Mouse (Mus musculus) ES-Bruce4 (cell line): ENCODE data around the gene Tmem140. TPM values are rescaled to one million over a fixed set of nuclear protein-coding genes. Genes with fewer than 3 reads are reported as not detected.

Source experiments
- H3K27ac ChIP-seq: 2 replicates; pipeline ENCODE4 v1.5.1; 2012; ENCODE audit warnings: low read length, inconsistent platforms; ENCODE audit not compliant: insufficient read depth
- H3K27me3 ChIP-seq: 2 replicates; pipeline ENCODE4 v1.6.1; 2012; ENCODE audit warnings: mild to moderate bottlenecking, low read length, inconsistent platforms; ENCODE audit not compliant: control insufficient read depth, poor library complexity, insufficient read depth, severe bottlenecking
- H3K36me3 ChIP-seq: 2 replicates; pipeline ENCODE4 v1.6.1; 2012; ENCODE audit warnings: inconsistent platforms, mild to moderate bottlenecking, low read length, moderate library complexity; ENCODE audit not compliant: control insufficient read depth, poor library complexity, insufficient read depth, severe bottlenecking
- H3K4me1 ChIP-seq: one replicate; pipeline ENCODE4 v1.8.1; 2011; ENCODE audit warnings: low read length; ENCODE audit not compliant: control insufficient read depth, insufficient read depth
- H3K4me3 ChIP-seq: 2 replicates; pipeline ENCODE4 v1.5.1; 2011; ENCODE audit warnings: low read depth, mild to moderate bottlenecking, low read length
- H3K9ac ChIP-seq: 2 replicates; pipeline ENCODE4 v1.6.1; 2012; ENCODE audit warnings: low read depth, mild to moderate bottlenecking, inconsistent platforms; ENCODE audit not compliant: poor library complexity, severe bottlenecking
- H3K9me3 ChIP-seq: replicated peaks from 2 replicates; pipeline ENCODE4 v1.6.1; 2012; ENCODE audit warnings: mild to moderate bottlenecking, low read length, inconsistent platforms; ENCODE audit not compliant: control insufficient read depth, poor library complexity, insufficient read depth, severe bottlenecking
- CTCF ChIP-seq: IDR thresholded peaks from one replicate; pipeline ENCODE4 v1.8.1; 2011; ENCODE audit warnings: low read depth, low read length
- EP300 ChIP-seq: IDR thresholded peaks from 2 replicates; pipeline ENCODE4 v1.6.1; 2011; ENCODE audit warnings: low read depth, low read length; ENCODE audit not compliant: insufficient read depth
- POLR2A ChIP-seq: IDR thresholded peaks from one replicate; pipeline ENCODE4 v1.8.1; 2011; ENCODE audit warnings: low read length; ENCODE audit not compliant: insufficient read depth
- polyA plus RNA-seq: library from polyadenylated mRNA; stranded (reverse); fragments of >200 nt; gene quantifications from 2 replicates; pipeline ENCODE4 v1.2.4, GENCODE M21; 2011; ENCODE audit warnings: low read depth; ENCODE audit not compliant: missing spikeins, insufficient read depth, insufficient read length

Tmem140 gene
- polyA plus RNA-seq, 1 experiment: 5.4 TPM

DNA sequence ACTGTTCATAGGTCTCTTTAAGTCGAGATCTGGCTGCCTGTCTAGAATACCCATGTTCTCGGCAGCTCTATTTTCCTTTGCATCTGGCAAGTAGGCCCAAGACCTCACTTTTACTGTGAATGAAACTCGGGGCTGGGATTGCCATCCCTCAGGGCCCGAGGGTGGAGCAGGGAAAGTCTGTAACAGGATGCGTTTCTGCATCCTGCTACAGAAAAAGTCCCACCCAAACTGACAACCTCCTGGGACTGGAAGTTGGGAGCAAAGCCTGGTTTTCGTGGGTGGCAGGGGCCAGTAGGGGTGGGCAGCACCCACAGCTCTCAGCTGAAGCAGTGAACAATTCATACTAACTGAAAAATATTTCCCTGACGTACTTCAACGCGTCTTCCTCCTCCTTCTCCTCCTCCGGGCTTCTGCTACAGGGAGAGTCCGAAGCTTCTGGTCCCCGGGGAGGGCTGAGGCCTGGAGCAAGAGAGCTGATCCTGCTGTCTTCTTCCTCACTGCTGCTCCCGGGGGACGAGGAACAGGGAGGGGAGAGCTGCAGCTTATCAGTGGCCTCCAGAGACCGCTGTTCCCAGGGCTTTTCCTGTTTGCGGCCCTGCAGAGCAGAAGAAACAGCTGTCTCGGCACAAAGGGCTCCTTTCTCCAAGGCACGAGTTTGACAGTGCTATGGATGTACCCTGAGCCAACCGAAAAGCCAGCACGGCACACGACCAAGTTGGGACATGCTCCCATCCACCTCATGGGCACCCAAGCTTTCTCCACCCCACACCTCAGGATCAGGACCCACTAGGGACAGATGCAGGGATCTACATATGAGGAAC is 11.4 kb downstream of the Tmem140 start:
- no peaks in the 10 kb centered on the region for H3K9me3 ChIP-seq
- TF ChIP-seq EP300 (no peak), CTCF (no peak), POLR2A (no peak)
- H3K4me3 ChIP-seq: no peak overlapping the region
- no peaks in the 10 kb centered on the region for H3K4me1 ChIP-seq
- H3K27me3 ChIP-seq: no peaks in the 10 kb centered on the region
- H3K36me3 ChIP-seq: no peaks in the 10 kb centered on the region
- H3K27ac ChIP-seq: no peak overlapping the region
- H3K9ac ChIP-seq: no peak overlapping the region

DNA sequence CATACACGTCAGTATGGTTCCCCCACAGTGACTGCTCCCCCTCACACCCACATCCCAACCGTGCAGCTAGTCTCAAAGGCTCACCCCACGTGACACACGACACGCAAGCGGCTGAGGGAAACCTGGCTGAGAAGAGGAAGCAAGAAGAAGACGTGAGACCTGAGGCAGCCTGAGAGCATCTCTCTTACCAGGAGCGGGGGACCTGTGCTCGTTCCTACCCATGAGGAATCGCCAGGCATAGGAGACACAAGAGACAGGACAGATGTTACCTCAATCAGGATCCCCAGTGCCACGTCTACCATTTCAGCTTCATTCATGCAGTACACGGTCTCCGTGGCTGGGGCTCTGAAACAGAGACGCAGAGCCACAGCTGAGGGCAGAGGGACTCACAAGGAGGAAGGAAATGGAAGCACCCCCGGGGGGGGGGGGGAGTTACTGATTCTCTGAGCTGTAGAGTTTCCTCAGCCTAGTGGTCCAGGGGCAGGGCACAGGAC is 12.4 kb downstream of the Tmem140 start:
- H3K36me3 ChIP-seq: no peaks in the 10 kb centered on the region
- no peak overlapping the region for H3K27ac ChIP-seq
- H3K4me3 ChIP-seq: no peak overlapping the region

DNA sequence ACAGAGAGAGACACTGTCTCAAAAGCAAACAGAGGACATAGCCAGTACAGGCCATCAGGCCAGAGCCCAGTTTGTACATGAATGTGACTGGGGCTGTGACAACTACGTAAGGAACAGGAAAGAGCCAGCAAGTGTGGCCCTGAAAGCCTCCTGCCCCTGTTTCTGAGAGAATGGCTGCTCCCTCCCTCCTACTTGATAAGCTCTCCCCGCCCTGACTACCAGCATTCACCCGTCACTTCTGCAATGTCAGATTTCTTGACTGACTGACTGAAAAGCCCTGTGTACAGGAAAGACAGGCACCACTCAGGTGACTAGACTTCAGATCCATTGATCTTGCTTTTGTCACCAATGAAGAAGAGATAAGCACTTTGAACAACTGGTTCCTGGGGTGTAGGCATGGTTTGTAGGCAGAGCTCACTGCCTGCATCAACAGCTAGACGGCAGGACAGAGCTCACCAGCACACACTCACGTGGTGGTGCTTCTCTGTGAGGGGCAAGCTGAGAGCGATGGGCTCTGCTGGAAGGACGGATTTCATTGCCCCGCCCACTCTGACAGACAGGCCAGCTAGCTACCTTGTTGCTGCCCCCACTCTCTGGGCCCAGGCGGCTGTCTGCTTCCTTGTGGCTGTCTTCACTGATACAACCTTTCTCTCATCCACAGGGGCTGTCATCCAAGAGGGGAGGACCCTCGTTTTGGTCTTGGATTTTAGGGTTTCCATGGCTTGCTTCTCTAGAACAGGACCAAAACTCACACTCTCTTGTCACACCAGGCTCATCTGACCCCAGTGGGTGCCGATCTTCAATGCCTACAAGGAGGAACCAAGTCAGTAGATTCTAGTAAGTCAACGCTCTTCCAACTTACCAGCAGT is 13.3 kb downstream of the Tmem140 start:
- no peak overlapping the region for H3K27ac ChIP-seq
- H3K27me3 ChIP-seq: no peaks in the 10 kb centered on the region
- no peak overlapping the region for H3K4me3 ChIP-seq
- H3K4me1 ChIP-seq: no peaks in the 10 kb centered on the region
- no peak overlapping the region for H3K9ac ChIP-seq
- TF ChIP-seq POLR2A (no peak), EP300 (no peak), CTCF (no peak)
- H3K9me3 ChIP-seq: no peaks in the 10 kb centered on the region
- H3K36me3 ChIP-seq: no peaks in the 10 kb centered on the region

More for the DNA sequence above, 12.4 kb downstream of the Tmem140 start:
- TF ChIP-seq CTCF (no peak), POLR2A (no peak), EP300 (no peak)
- no peaks in the 10 kb centered on the region for H3K9me3 ChIP-seq
- H3K9ac ChIP-seq: no peak overlapping the region
- H3K4me1 ChIP-seq: no peaks in the 10 kb centered on the region
- no peaks in the 10 kb centered on the region for H3K27me3 ChIP-seq

DNA sequence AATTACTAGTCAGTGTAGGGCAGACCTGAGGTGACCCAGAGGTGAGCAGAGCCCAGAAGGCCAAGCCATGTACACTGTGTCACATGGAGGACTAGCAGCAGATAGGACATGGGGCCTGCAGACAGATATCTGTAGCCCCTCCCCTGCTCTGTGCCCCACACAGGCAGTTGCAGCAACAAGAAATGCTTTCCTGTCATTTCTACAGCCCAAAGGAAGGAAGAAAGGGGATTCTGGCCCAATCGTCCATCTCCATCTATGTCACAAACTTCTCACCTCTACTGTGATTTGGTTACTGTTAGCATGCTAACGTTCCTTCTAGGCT is 13.8 kb downstream of the Tmem140 start:
- no peak overlapping the region for H3K27ac ChIP-seq
- no peaks in the 10 kb centered on the region for H3K27me3 ChIP-seq
- no peak overlapping the region for H3K9ac ChIP-seq
- H3K36me3 ChIP-seq: no peaks in the 10 kb centered on the region
- no peak for TF ChIP-seq POLR2A
- TF ChIP-seq EP300: no peak
- TF ChIP-seq CTCF: no peak
- no peaks in the 10 kb centered on the region for H3K4me1 ChIP-seq
- no peaks in the 10 kb centered on the region for H3K9me3 ChIP-seq
- H3K4me3 ChIP-seq: no peak overlapping the region

DNA sequence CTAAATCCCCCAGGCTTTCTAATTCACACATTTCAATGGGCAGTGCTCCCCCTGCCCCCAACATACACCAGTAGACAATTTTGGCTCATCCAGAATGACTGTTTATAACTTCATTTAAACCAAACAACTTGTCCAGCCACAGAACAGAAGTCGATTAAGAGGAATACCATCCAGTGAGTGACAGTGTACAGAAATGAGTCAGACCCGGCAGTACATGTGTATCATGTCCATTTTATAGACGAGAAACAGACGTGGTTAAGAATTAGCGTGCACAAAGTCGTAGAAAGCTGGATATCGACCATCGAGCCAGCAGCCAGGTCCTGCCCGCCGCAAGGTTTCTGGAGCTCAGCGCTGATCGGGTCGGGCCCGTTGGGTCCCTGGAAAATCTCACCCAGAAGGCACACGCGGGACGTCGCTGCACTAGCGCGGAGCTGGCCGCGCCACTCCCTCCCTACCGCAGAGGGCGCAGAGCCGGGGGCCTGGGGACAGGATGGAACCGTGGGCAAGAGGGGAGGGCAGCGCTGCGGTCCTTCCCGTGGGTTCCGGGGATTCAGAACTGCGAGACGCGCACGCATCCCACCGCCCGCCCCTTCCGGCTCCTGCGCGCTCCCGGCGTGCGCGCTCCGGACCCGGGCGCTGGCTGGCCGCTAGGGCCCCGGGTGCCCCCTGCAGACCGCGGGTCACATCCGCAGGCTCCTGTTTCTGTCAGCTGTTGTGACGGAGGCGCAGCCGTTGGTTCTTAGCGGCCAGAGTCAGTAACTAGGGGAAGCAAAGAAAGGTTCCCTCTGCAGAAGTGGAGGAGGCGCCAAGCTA is 14.8 kb downstream of the Tmem140 start, which contains the start of gene Cyren:
Gene Cyren, minus strand, starts transcription at position 552 of the 813 bp plus-strand sequence.
- 0 out of 2 replicates have a peak, but pooled peaks have one; percentile 13 for TF ChIP-seq EP300
- TF ChIP-seq CTCF: peak; percentile 31
- TF ChIP-seq POLR2A: no peak
- Histone ChIP-seq H3K4me3 (peak within 1 kb of the TSS; percentile 93), H3K27ac (no peak within 1 kb of the TSS), H3K9ac (peak within 1 kb of the TSS; percentile 73), H3K4me1 (no peaks in the 10 kb centered on the region), H3K27me3 (no peaks in the 10 kb centered on the region), H3K36me3 (no peaks in the 10 kb centered on the region), H3K9me3 (no peaks in the 10 kb centered on the region)
